Mouse (Mus musculus) stomach, postnatal 0 days (tissue): ENCODE data around the gene Cenpm. TPM values are rescaled to one million over a fixed set of nuclear protein-coding genes. Genes with fewer than 3 reads are reported as not detected.

Experiments used
- ATAC-seq: fragments of 200-750 bp; cut with Nextera tagmentation; 2 replicates; pipeline ENCODE4 v1.8.0; 2017; ENCODE audit not compliant: low FRiP score, low TSS enrichment
- DNase-seq: peaks from one replicate; pipeline ENCODE4 v3.0.0-alpha.2; 2016; ENCODE audit warnings: low spot score
- H3K27ac ChIP-seq: fragments of 300-500 bp; sonication (generic); replicated peaks from 2 replicates; pipeline ENCODE4 v1.5.1; 2014; ENCODE audit warnings: mild to moderate bottlenecking, control low read depth
- H3K27me3 ChIP-seq: fragments of 300-500 bp; sonication (generic); 2 replicates; pipeline ENCODE4 v1.6.1; 2014; ENCODE audit warnings: low read length; ENCODE audit not compliant: control insufficient read depth, insufficient read depth
- H3K36me3 ChIP-seq: fragments of 300-500 bp; sonication (generic); 2 replicates; pipeline ENCODE4 v1.6.1; 2014; ENCODE audit warnings: low read length, mixed read lengths; ENCODE audit not compliant: control insufficient read depth, insufficient read depth
- H3K4me1 ChIP-seq: fragments of 300-500 bp; sonication (generic); replicated peaks from 2 replicates; pipeline ENCODE4 v1.6.1; 2014; ENCODE audit warnings: antibody characterized with exemption; ENCODE audit not compliant: control insufficient read depth, insufficient read depth
- H3K4me2 ChIP-seq: fragments of 300-500 bp; sonication (generic); replicated peaks from 2 replicates; pipeline ENCODE4 v1.6.1; 2014; ENCODE audit warnings: low read depth, mild to moderate bottlenecking, control low read depth, moderate library complexity
- H3K4me3 ChIP-seq: fragments of 300-500 bp; sonication (generic); 2 replicates; pipeline ENCODE4 v1.5.1; 2014; ENCODE audit warnings: low read depth, low read length, control low read depth
- H3K9ac ChIP-seq: fragments of 300-500 bp; sonication (generic); 2 replicates; pipeline ENCODE4 v1.6.1; 2014; ENCODE audit warnings: mild to moderate bottlenecking, low read length, control low read depth, mixed read lengths
- H3K9me3 ChIP-seq: fragments of 300-500 bp; sonication (generic); 2 replicates; pipeline ENCODE4 v1.6.1; 2016; ENCODE audit warnings: low read length; ENCODE audit not compliant: control insufficient read depth
- CTCF ChIP-seq: IDR thresholded peaks from 2 replicates; pipeline ENCODE4 v1.5.1; 2016; ENCODE audit warnings: antibody characterized with exemption, low read depth, mild to moderate bottlenecking, moderate library complexity
- EP300 ChIP-seq: optimal IDR thresholded peaks from 2 replicates; pipeline ENCODE3; 2016; ENCODE audit warnings: antibody characterized with exemption
- WGBS: fragments of 180-500 bp; shearing (Covaris S2); extraction: QIAGEN DNeasy Blood & Tissue Kit; methylation state at CpG from one replicate; pipeline ENCODE4 v1.1.7; 2014; 5-methylcytosine and 5-hydroxymethylcytosine counted together
- polyA plus RNA-seq: library from polyadenylated mRNA; unstranded; fragments of >200 nt; fragmentation: Nextera tagmentation; extraction: Ambion mirVana; gene quantifications from 2 replicates; pipeline ENCODE4 v1.2.1, GENCODE M21; 2015

Gene Cenpm
- polyA plus RNA-seq, 1 experiment from 2014 or later: 27.0 TPM

DNA sequence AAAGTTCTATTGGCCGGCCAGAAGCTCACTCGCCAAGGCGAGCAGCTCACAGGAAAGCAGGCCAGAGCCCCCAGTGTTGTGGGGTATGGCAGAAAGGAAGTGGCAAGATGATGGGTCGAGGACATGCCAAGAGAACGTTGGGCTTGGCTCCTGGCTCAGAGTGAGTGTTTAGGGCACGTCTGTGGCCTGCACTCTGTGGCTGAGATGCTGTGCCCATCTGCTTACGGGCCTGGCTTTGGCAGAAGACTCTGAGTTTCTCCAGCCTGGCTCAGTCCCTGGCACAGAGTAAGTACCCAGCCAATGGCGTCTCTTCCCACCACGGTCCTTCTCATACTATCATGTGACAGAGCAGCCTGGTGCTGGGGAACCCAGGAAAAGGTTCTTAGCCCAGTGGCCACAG, 24.2 kb upstream of the Cenpm start:
- Histone ChIP-seq H3K4me2 (no peak overlapping the region), H3K36me3 (no peaks in the 10 kb centered on the region), H3K27me3 (no peaks in the 10 kb centered on the region), H3K9me3 (no peaks in the 10 kb centered on the region), H3K4me1 (no peaks in the 10 kb centered on the region), H3K27ac (no peak overlapping the region), H3K4me3 (no peak overlapping the region), H3K9ac (no peak overlapping the region)
- TF ChIP-seq CTCF (no peak), EP300 (no peak)
- DNase-seq (no peak), ATAC-seq (no peak)
- WGBS: 84% methylated on average over 9 of the region's 9 CpGs

DNA sequence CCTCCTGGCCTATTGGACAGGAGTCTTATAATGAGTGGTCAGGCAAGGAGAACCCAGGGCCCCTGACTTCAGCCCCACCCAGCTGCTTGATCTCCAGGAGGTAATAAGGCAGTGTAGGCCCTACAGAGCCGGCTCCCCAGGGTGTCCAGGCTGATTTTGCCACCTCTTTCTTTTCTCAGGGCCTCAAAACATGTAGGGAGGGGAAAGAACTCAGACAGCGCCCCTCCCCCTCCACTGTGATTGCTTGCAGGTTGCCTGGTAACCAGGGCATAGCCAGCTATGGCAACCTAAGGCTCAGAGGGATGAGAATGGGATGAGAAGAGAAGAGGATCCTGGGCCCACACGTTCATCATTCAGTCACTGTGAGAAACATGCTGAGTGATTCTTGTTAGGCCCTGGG, 23.6 kb upstream of the Cenpm start:
- 36% methylated on average over 3 of the region's 3 CpGs for WGBS
- H3K4me1 ChIP-seq: no peaks in the 10 kb centered on the region
- no peaks in the 10 kb centered on the region for H3K36me3 ChIP-seq
- H3K9ac ChIP-seq: no peak overlapping the region
- H3K27me3 ChIP-seq: no peaks in the 10 kb centered on the region
- TF ChIP-seq EP300: no peak
- no peak for TF ChIP-seq CTCF
- no peak overlapping the region for H3K4me2 ChIP-seq
- ATAC-seq (no peak), DNase-seq (no peak)
- no peak overlapping the region for H3K4me3 ChIP-seq
- no peaks in the 10 kb centered on the region for H3K9me3 ChIP-seq
- no peak overlapping the region for H3K27ac ChIP-seq

DNA sequence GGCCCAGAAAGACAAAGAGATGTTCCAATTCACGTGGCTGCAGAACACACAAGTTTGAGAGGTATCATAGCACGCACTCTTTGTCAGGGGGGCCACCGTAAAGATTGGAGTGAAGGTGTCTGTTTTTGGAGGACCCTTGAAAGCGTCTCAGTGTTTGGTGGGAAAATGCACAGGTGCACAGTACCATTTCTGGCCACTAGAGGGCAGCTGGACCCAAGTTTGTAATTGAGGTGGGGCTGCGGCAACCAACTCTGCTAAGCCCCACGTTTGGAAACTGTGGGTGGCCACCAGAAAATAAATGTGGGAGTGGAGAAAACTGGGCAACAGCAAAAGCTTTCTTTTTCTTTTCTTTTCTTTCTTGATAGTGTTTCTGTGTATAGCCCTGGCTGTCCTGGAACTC, 21.8 kb upstream of the Cenpm start:
- Histone ChIP-seq H3K36me3 (no peaks in the 10 kb centered on the region), H3K27me3 (no peaks in the 10 kb centered on the region), H3K4me1 (no peaks in the 10 kb centered on the region), H3K27ac (no peak overlapping the region), H3K4me2 (no peak overlapping the region), H3K9me3 (no peaks in the 10 kb centered on the region), H3K4me3 (no peak overlapping the region), H3K9ac (no peak overlapping the region)
- WGBS: 8% methylated on average over 6 of the region's 6 CpGs
- TF ChIP-seq EP300 (no peak), CTCF (peak; percentile 91)
- peak; percentile 63 for DNase-seq
- no peak; the same call in 1 of the 2 replicates for ATAC-seq

DNA sequence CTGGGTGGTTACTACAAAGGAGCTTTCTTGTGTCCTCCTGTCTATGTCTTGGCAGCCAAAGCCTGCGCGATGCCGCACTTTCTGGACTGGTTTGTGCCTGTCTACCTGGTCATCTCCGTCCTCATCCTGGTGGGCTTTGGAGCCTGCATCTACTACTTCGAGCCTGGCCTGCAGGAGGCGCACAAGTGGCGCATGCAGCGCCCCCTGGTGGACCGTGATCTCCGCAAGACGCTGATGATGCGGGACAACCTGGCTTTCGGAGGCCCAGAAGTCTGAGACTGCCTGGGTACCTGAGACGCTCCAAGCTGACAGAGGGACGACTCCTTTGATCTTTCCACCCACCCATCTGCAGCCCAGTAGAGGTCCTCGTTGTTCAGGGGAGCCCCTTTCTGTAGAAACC, 15.0 kb upstream of the Cenpm start:
- no peak overlapping the region for H3K27ac ChIP-seq
- 18% methylated on average over 16 of the region's 16 CpGs for WGBS
- H3K4me1 ChIP-seq: no peaks in the 10 kb centered on the region
- 0 out of 2 replicates have a peak, but pooled peaks have one; percentile 31 for ATAC-seq
- H3K9ac ChIP-seq: no peak overlapping the region
- no peaks in the 10 kb centered on the region for H3K9me3 ChIP-seq
- H3K27me3 ChIP-seq: no peaks in the 10 kb centered on the region; the same call in 1 of the 2 replicates
- H3K36me3 ChIP-seq: no peaks in the 10 kb centered on the region
- no peak overlapping the region for H3K4me2 ChIP-seq
- no peak overlapping the region for H3K4me3 ChIP-seq
- DNase-seq: peak; percentile 76
- TF ChIP-seq EP300: no peak
- TF ChIP-seq CTCF: peak; percentile 97

DNA sequence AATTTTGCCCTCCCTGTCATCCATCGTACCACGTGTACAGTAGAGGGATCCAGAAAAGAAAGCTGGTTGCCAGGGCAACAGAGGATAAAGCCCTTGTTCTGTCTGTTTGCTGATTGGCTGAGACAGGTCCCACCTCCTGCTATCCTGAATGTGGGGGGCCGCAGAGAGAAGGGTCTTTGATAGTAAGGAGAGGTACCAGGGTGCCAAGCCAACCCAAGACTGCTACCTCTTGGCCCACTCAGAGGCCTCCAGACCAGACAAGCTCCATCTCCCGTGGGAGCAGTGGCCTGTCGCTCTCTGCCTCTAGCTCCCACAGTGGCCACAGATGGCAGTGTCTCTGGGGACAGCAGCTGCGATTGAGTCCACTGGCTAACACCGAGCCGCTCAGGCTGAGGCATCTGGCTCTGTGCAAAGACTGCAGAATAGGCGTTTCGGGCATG, 11.4 kb upstream of the Cenpm start:
- no peak overlapping the region for H3K9ac ChIP-seq
- no peak overlapping the region for H3K27ac ChIP-seq
- no peaks in the 10 kb centered on the region for H3K4me1 ChIP-seq
- H3K27me3 ChIP-seq: no peaks in the 10 kb centered on the region; the same call in 1 of the 2 replicates
- DNase-seq (no peak), ATAC-seq (no peak)
- no peaks in the 10 kb centered on the region for H3K36me3 ChIP-seq
- H3K4me3 ChIP-seq: no peak overlapping the region
- H3K4me2 ChIP-seq: no peak overlapping the region
- H3K9me3 ChIP-seq: no peaks in the 10 kb centered on the region
- WGBS: 23% methylated on average over 10 of the region's 10 CpGs
- TF ChIP-seq CTCF (no peak), EP300 (no peak)

DNA sequence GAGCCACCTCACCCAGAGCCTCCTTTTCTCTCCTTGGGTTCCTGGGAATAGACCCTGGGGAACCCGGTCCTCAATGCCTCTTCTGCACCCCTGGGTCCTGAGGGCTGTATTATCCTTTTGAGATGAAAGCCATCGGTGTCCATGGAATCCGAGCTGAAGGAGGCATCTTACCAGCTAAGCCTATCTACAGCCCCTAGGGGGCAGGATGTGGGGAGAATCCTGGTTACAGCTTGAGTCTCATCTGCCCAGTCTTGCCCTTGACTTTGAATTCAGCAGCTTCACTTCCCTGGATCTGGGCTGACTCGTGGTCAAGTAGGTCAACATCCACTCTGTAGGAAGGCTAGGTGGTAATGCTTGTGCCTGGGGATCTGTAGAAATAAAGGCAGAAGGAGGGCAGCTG, 10.7 kb upstream of the Cenpm start:
- 43% methylated on average over 4 of the region's 4 CpGs for WGBS
- TF ChIP-seq EP300 (no peak), CTCF (peak; percentile 44)
- no peak for DNase-seq
- no peak for ATAC-seq
- H3K27me3 ChIP-seq: no peaks in the 10 kb centered on the region; the same call in 1 of the 2 replicates
- H3K4me3 ChIP-seq: no peak overlapping the region
- H3K9ac ChIP-seq: no peak overlapping the region
- H3K27ac ChIP-seq: no peak overlapping the region
- no peak overlapping the region for H3K4me2 ChIP-seq
- no peaks in the 10 kb centered on the region for H3K36me3 ChIP-seq
- H3K9me3 ChIP-seq: no peaks in the 10 kb centered on the region
- H3K4me1 ChIP-seq: no peaks in the 10 kb centered on the region
